Mouse (Mus musculus): Measurements from ENCODE around the gene Ifit1bl1. TPM values are rescaled to one million over a fixed set of nuclear protein-coding genes. Genes with fewer than 3 reads are reported as not detected.
"Not testable (repeated sequence)": the region's sequence is repeated elsewhere in the genome, so short reads cannot be mapped to it uniquely, and the experiment has no call there.

The Ifit1bl1 gene
- polyA plus RNA-seq, 1 experiment from 2014 or later: 0.22 TPM

DNA sequence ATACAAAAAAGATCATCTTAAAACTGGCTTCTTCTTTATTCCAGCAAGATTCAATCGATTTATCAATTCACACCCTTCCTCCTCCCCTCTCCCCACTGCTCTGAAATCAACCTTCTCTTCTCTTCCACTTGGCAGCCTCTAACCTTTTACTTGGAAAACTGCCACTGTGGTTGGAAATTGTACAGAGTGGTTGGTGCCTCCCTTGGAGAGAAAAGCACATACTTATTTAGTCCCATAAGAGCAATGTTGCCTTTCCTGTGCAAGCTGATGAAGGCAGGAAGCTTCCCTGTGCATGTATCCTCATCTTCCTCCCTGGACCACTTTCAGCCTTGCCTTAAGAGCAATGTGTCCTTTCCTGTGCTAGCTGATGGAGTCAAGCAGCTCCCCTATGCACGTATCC is 3.4 kb downstream of the Ifit1bl1 start:
- Histone ChIP-seq H3K9me3 (ENCODE audit: control insufficient read depth, low read length) (no peaks in the 10 kb centered on the region), H3K36me3 (ENCODE audit: control insufficient read depth, insufficient read depth, low read length) (no peaks in the 10 kb centered on the region), H3K27ac (ENCODE audit: low read depth, low read length) (no peak overlapping the region), H3K27me3 (ENCODE audit: control insufficient read depth, insufficient read depth, low read length) (no peaks in the 10 kb centered on the region), H3K4me3 (ENCODE audit: low read depth, low read length) (no peak overlapping the region), H3K9ac (ENCODE audit: low read length) (no peak overlapping the region), H3K4me2 (no peak overlapping the region), H3K4me1 (ENCODE audit: control insufficient read depth, insufficient read depth, low read length) (no peaks in the 10 kb centered on the region)
- WGBS: 90% methylated on average over 2 of the region's 2 CpGs
- DNase-seq (ENCODE audit: low spot score, missing footprints): no peak
- no peak for ATAC-seq (ENCODE audit: low FRiP score)

DNA sequence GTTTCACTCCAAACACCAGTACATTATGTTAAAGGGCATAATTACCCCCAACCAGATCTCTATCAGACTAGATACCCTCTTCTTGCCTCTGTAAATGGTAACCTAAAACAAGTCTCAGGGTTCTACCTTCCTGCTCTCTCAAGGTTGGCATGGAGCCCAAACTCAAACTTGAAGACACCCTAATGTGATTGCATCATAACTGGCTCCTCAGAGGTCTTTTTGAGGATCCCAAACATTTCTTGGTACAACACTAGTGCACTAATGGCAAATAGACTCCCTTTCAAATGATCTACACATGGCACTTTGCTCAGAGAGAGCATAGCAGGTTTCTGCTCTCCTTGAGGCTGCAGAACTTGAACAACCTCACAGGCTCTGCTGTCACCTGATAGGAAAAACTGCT is 4.9 kb downstream of the Ifit1bl1 start:
- Histone ChIP-seq H3K36me3 (ENCODE audit: control insufficient read depth, insufficient read depth, low read length) (no peaks in the 10 kb centered on the region), H3K9ac (ENCODE audit: low read length) (no peak overlapping the region), H3K4me2 (no peak overlapping the region), H3K27ac (ENCODE audit: low read depth, low read length) (no peak overlapping the region), H3K27me3 (ENCODE audit: control insufficient read depth, insufficient read depth, low read length) (no peaks in the 10 kb centered on the region), H3K4me3 (ENCODE audit: low read depth, low read length) (no peak overlapping the region), H3K9me3 (ENCODE audit: control insufficient read depth, low read length) (no peaks in the 10 kb centered on the region), H3K4me1 (ENCODE audit: control insufficient read depth, insufficient read depth, low read length) (no peaks in the 10 kb centered on the region)
- no peak for ATAC-seq (ENCODE audit: low FRiP score)
- no peak for DNase-seq (ENCODE audit: low spot score, missing footprints)

DNA sequence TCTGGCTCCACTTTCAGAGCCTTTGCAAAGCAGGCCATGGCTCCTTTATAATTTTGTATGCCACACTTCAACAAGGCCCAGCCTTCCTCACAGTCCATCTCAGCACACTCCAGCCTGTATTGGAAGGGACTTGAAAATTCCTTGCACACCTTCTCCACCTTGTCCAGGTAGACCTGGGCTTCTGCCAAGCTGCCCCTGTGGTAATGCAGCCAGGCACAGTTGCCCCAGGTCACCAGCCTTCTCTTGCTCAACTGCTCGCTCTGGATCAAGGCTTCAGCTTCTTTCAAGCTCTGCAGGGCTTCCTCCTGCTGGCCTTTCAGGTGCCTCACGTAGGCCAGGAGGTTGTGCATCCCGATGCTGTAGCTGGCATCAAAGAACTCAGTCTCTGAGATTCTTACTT is 7.2 kb downstream of the Ifit1bl1 start:
- H3K27ac ChIP-seq (ENCODE audit: low read depth, low read length); DNase-seq (ENCODE audit: low spot score, missing footprints); H3K9ac ChIP-seq (ENCODE audit: low read length); H3K9me3 ChIP-seq (ENCODE audit: control insufficient read depth, low read length); H3K4me2 ChIP-seq; H3K4me1 ChIP-seq (ENCODE audit: control insufficient read depth, insufficient read depth, low read length); H3K27me3 ChIP-seq (ENCODE audit: control insufficient read depth, insufficient read depth, low read length); H3K4me3 ChIP-seq (ENCODE audit: low read depth, low read length); ATAC-seq (ENCODE audit: low FRiP score); H3K36me3 ChIP-seq (ENCODE audit: control insufficient read depth, insufficient read depth, low read length): not testable (repeated sequence)
- WGBS: 71% methylated on average over 3 of the region's 3 CpGs

DNA sequence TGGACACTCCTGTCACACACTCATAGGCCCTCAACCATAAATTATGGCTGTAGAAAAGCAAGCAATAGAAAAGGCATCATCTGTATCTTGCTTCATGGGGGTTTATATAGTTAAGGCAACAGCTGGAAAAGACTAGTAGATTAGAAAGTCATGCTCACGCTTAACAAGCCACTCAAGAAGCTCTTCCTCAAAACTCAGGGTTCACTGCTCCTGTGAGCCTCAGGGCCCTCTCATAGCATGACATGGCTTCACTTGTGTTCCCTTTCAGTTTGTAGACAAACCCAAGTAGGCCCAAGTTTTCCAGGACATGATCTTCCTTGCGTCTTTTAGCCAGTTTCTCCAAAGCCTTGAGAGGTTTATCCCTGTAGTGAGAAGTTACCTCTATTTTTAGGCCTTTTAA is 8.3 kb downstream of the Ifit1bl1 start:
- H3K27me3 ChIP-seq (ENCODE audit: control insufficient read depth, insufficient read depth, low read length): no peaks in the 10 kb centered on the region
- no peaks in the 10 kb centered on the region for H3K4me1 ChIP-seq (ENCODE audit: control insufficient read depth, insufficient read depth, low read length)
- H3K36me3 ChIP-seq (ENCODE audit: control insufficient read depth, insufficient read depth, low read length): no peaks in the 10 kb centered on the region
- H3K9me3 ChIP-seq (ENCODE audit: control insufficient read depth, low read length): no peaks in the 10 kb centered on the region
- H3K9ac ChIP-seq (ENCODE audit: low read length): no peak overlapping the region
- H3K27ac ChIP-seq (ENCODE audit: low read depth, low read length): no peak overlapping the region
- H3K4me3 ChIP-seq (ENCODE audit: low read depth, low read length): no peak overlapping the region
- ATAC-seq (ENCODE audit: low FRiP score): no peak
- 89% methylated on average over 2 of the region's 2 CpGs for WGBS
- no peak overlapping the region for H3K4me2 ChIP-seq
- no peak for DNase-seq (ENCODE audit: low spot score, missing footprints)

DNA sequence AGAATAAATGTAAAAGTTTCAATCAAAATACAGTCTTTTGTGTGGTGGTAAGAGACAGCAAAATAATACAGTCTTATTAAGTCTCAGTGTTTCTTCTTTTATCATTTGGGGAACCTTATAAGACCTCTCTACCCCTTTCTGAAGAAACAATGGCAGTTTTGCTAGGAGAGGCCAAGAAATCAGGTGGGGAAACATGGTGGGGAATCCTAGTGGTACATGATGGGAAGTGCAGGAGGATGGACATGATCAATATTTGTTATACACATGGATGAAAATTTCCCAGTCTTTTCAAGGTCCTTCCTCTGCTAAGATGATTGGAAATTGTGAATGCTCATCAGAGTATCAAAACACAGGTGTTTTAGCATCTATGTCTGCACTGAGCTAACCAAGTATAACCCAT is 12.8 kb downstream of the Ifit1bl1 start:
- ATAC-seq (ENCODE audit: low FRiP score): no peak
- no peaks in the 10 kb centered on the region for H3K27me3 ChIP-seq (ENCODE audit: control insufficient read depth, insufficient read depth, low read length)
- no peaks in the 10 kb centered on the region for H3K9me3 ChIP-seq (ENCODE audit: control insufficient read depth, low read length)
- no peak for DNase-seq (ENCODE audit: low spot score, missing footprints)
- H3K36me3 ChIP-seq (ENCODE audit: control insufficient read depth, insufficient read depth, low read length): no peaks in the 10 kb centered on the region
- no peak overlapping the region for H3K4me2 ChIP-seq
- no peak overlapping the region for H3K4me3 ChIP-seq (ENCODE audit: low read depth, low read length)
- no peak overlapping the region for H3K9ac ChIP-seq (ENCODE audit: low read length)
- H3K4me1 ChIP-seq (ENCODE audit: control insufficient read depth, insufficient read depth, low read length): no peaks in the 10 kb centered on the region
- H3K27ac ChIP-seq (ENCODE audit: low read depth, low read length): no peak overlapping the region

DNA sequence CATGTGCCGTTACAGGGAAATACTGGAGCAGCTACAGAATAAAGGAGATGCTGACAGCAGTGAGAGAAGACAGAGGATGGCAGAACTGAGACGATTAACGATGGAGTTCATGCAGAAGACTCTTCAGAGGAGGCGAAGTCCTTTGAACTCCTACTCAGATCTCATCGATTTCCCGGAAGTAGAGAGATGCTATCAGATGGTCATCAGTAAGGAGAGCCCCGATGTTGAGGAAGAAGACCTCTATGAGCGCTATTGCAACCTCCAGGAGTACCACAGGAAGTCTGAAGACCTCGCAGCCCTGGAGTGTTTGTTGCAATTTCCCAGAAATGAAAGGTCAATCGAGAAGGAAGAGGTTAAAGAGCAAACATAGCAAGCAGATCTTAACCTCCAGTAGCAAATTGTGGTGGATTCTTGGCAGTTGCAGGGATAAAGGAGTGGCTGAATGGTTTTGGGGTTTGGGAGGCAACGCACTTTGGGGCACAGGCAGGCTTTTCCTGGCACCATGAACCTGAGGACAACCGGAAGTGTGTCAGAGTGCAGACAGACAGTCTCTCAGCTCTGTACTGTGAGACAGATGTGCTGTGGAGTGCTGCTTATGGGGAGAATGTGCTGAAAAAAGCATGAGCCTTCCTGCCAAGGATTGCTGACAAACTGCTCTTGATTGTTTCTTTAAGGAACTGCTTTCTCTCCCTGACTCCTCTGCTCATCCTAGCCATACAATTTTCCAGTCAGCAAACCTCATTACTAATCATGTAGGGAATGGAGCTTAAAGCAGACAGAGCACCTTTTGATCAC is 13.7 kb downstream of the Ifit1bl1 start:
- not testable (repeated sequence) for H3K27ac ChIP-seq (ENCODE audit: low read depth, low read length); H3K4me1 ChIP-seq (ENCODE audit: control insufficient read depth, insufficient read depth, low read length); ATAC-seq (ENCODE audit: low FRiP score); H3K4me2 ChIP-seq; DNase-seq (ENCODE audit: low spot score, missing footprints); H3K9me3 ChIP-seq (ENCODE audit: control insufficient read depth, low read length); H3K36me3 ChIP-seq (ENCODE audit: control insufficient read depth, insufficient read depth, low read length); H3K9ac ChIP-seq (ENCODE audit: low read length); H3K27me3 ChIP-seq (ENCODE audit: control insufficient read depth, insufficient read depth, low read length); H3K4me3 ChIP-seq (ENCODE audit: low read depth, low read length)
- 88% methylated on average over 6 of the region's 12 CpGs for WGBS

DNA sequence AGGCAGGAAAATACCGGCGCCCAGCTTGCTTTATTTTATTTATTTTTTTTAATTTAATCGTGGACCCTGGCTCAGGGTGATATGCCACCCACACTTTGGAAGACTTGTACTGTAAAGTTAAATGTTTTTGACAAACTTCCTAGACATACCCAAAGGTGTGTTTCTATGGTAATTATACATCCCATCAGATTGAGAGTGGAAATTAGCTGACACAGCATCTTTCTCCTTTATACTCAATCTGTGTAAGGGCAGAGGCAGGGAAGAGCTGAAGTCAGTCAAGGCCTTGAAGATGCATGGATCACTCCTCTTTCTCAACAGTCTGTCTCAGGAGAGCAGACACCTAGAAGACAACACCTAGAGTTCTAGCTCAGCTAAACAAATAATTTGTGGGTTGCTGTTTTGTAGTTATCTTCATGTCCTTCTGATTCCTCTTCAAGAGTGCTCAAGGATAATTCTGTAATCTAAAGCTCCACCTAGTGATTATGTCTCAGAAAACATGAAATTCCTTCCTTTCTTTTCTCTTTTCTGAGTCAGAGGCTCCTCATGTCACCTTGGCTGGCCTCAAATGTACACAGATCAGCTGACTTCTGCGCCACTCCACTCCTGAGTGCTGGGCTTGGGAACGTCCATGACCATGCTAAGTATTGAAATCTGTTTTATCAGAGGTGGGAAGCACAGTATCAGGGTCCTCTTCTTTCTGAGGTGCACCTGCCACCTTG is 15.9 kb downstream of the Ifit1bl1 start:
- DNase-seq (ENCODE audit: low spot score, missing footprints); H3K4me1 ChIP-seq (ENCODE audit: control insufficient read depth, insufficient read depth, low read length); ATAC-seq (ENCODE audit: low FRiP score); H3K9me3 ChIP-seq (ENCODE audit: control insufficient read depth, low read length); H3K27ac ChIP-seq (ENCODE audit: low read depth, low read length); H3K27me3 ChIP-seq (ENCODE audit: control insufficient read depth, insufficient read depth, low read length); H3K36me3 ChIP-seq (ENCODE audit: control insufficient read depth, insufficient read depth, low read length); H3K4me2 ChIP-seq; H3K4me3 ChIP-seq (ENCODE audit: low read depth, low read length); H3K9ac ChIP-seq (ENCODE audit: low read length): not testable (repeated sequence)
- WGBS: 76% methylated on average over 5 of the region's 5 CpGs

DNA sequence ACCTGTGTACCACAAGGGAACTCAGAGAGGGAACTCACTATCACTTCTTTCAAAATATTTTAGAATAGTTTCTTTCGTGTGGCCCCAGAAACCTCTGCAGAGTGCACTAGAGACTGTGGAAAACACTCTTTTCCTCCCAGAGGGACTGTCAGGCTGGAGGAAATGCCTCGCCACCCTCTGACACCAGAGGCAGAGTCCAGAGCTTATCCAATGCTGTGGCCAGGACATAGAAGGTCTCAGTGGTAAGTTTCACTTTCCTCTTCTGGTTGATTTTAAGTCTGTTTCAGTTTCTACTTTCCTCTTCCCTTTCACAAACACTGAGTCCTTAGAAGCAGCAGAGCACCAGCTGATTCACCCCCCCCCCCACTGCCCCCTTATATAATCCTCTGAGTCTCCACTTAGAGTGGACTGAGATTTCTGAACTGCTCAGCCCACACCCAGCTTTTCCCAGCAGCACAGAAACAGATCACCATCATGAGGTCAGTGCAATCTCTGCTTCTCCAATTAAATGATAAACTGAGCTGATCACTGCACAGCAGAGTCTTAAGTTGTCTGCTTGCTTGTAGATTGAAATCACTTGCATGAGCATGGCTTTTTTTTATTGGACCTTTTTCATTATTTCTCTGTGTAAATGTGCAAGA is 18.5 kb downstream of the Ifit1bl1 start, which contains the start of gene Ifit3:
Ifit3 (plus strand) TSS at position 406 of the 641 bp plus-strand sequence.
- not testable (repeated sequence) for DNase-seq (ENCODE audit: low spot score, missing footprints); H3K27ac ChIP-seq (ENCODE audit: low read depth, low read length); H3K4me2 ChIP-seq; H3K9me3 ChIP-seq (ENCODE audit: control insufficient read depth, low read length); H3K4me3 ChIP-seq (ENCODE audit: low read depth, low read length); H3K4me1 ChIP-seq (ENCODE audit: control insufficient read depth, insufficient read depth, low read length); H3K36me3 ChIP-seq (ENCODE audit: control insufficient read depth, insufficient read depth, low read length); H3K9ac ChIP-seq (ENCODE audit: low read length); H3K27me3 ChIP-seq (ENCODE audit: control insufficient read depth, insufficient read depth, low read length); ATAC-seq (ENCODE audit: low FRiP score)
- 77% methylated on average over 2 of the region's 2 CpGs for WGBS

DNA sequence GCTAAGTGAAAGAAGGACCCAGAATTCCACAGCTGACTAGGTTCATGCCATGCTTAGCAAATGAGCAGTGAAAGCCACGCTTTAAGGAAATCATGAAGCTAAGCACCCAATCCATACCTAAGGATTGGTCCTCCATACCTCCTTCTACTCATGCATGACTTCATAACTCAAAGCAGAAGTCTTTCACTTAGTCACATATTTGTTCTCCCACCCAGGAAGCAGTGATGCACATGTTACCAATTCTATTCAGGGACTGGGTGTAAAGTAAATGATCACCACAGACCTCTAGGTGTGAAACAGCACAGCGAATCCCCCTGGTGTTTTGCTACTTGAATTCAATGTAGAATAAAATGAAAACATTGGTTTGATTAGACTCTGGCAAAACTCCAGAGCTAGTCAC is 19.1 kb downstream of the Ifit1bl1 start:
- not testable (repeated sequence) for H3K36me3 ChIP-seq (ENCODE audit: control insufficient read depth, insufficient read depth, low read length); H3K27me3 ChIP-seq (ENCODE audit: control insufficient read depth, insufficient read depth, low read length); DNase-seq (ENCODE audit: low spot score, missing footprints); H3K4me3 ChIP-seq (ENCODE audit: low read depth, low read length); ATAC-seq (ENCODE audit: low FRiP score); H3K9me3 ChIP-seq (ENCODE audit: control insufficient read depth, low read length); H3K9ac ChIP-seq (ENCODE audit: low read length); H3K4me2 ChIP-seq; H3K4me1 ChIP-seq (ENCODE audit: control insufficient read depth, insufficient read depth, low read length); H3K27ac ChIP-seq (ENCODE audit: low read depth, low read length)
- 92% methylated on average over 2 of the region's 2 CpGs for WGBS
